Mouse (Mus musculus) layer of hippocampus, adult 18-20 months (tissue): ENCODE measurements around the gene Fkbp10. TPM values are rescaled to one million over a fixed set of nuclear protein-coding genes. Genes with fewer than 3 reads are reported as not detected.

ENCODE experiments used
- DNase-seq, 2 experiments: peaks; one replicate each; pipeline ENCODE4 v3.0.0; 2022; ENCODE audit warnings: low spot score in 2 of 2
- total RNA-seq, 2 experiments: library from RNA; stranded (reverse); gene quantifications; 2 replicates each; pipeline ENCODE4 v1.2.3; 2021

Fkbp10 gene
- total RNA-seq, 2 experiments from 2014 or later = 5.4 to 5.8 TPM

GRCm38 (mm10) chr11:100393733-100394132 is 21.8 kb upstream of the Fkbp10 start:
- no peak for DNase-seq

GRCm38 (mm10) chr11:100394353-100395074 is 21.0 kb upstream of the Fkbp10 start:
- no peak for DNase-seq

DNA sequence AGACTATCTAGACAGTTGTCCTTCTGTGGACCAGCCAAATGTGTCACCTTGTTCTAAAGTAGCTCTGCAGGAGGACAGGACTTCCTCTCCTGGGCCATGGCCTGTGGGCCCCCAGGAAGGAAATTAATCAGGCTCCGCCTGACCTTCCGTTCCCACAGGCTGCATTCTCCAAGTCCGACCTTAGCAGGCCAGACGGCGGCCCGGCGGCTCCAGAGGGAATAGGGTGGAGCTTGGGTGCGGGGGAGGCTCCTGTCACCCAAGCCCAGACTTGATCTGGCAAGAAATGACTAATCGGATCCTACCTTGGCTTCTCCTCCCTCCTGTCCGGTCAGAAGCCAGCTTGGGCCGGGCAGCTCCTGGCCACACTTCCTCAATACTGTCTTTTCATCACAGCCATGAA is 20.3 kb upstream of the Fkbp10 start:
- no peak for DNase-seq

- no peak for DNase-seq
Observed at GRCm38 (mm10) chr11:100395861-100396631, 19.5 kb upstream of the Fkbp10 start.

DNA sequence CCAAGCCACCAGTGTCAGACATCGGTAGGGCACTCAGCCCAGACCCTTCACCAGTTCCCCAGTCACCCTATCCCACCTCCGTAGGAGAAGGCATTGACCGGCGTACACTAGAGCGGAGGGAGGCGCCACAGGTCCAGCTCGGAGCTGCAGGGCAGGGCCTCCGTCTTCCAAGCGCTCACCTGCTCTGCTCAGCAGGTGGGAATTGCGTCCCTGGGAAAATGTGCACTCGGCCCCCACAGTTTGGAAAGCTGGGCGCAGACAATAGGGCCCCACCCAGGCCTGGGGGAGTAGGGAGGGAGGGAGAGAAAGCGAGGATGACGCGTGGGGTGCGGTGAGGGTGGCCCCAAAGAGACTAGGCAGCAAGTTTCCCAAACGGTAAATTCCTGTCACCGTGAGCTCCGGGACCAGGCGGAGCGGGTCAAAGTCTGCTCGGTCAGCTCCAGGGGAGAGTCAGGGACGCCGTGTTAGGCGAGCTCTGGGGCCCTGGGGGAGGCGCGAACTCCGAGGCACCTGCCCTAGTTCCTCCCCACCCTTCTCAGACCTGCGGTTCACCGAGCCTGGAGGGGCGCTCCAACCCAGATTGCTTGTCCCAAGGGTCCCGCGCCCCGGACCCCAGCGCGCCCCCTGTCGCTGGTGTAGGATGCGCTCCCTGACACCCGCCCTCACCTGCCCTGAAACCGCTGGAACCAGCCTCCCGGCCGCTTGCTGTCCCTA is 18.5 kb upstream of the Fkbp10 start:
- DNase-seq = peak in 1 of 2 experiments; percentile 18

- DNase-seq = peak; percentile 99 to 100
Observed at GRCm38 (mm10) chr11:100397600-100398389, 17.7 kb upstream of the Fkbp10 start, which contains the start of gene Jup. Gene Jup (minus strand): TSS chr11:100397763.

DNA sequence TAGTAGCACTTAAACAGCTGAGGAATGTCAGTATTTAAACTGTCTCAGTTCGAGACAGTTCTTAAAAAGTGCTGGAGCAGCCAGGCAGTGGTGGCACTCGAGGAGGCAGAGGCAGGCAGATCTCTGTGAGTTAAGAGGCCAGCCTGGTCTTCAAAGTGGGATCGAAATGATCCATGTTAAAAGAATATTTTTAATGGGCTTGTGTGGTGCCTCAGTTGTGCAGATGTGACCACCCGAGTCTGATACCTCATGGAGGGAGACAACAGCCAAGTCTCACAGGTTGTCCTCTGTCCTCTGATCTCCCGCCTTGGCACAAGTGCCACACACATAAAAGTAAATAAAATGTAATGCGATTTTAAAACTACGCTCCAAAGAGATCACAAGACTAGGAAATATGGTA is 17.0 kb upstream of the Fkbp10 start:
- DNase-seq = no peak

- DNase-seq = no peak
Observed at GRCm38 (mm10) chr11:100399320-100399719, 16.2 kb upstream of the Fkbp10 start.

DNA sequence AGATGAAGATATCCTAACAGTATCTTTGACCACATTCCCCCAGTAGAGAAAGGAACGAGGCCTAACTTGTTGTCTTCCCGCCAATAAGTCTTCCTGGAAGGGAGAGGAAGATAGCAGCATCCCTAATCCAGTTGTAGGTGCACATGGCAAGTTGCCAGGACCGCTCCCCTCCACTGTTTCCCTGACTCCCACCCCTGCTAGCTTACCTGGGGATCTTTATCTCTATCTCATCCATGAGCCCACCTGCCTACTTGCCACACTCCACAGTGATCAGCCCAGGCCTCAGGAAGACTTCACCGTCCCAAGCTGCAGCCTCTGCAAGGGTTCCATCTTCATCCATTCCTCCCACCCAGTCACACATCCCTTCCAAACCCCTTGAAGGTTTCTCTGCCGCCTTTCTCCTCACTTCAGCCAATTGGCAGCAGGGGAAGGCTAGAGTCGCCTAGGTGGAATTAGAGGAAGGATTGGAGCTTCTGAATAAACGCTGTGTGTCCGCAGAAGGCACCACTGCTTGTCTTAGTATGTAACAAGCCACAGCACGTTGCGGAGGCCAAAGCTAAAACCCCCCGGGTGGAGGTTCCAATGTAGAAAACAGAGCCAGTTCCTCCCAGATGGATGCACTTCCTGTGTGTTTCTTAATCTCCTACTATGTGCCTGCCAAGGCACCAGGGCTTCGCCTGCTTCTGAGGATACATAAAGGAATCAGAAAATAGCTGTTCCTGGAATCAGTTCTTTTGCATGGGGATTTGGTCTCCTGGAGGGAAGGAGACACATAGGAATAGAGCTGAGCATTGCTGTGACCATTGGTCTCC is 15.6 kb upstream of the Fkbp10 start:
- no peak for DNase-seq

DNA sequence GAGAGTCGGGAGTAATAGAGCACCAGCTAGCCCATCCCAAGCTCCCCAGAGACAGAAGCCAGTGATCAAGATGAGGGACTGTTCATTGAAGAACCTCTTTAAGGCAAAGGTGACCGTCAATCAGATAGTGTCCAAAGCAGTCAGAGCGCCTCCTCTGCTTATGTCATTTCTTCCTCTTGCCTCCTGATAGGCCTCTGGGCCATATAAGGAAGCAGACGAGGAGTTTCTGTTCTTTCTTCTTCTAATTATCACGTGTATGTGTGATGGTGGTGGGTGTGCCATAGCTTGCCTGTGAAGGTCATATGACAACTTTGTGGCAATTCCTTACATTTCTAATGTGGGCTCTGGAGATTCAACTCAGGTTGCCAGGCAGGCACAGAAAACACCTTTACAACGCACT is 14.7 kb upstream of the Fkbp10 start:
- DNase-seq = no peak

DNA sequence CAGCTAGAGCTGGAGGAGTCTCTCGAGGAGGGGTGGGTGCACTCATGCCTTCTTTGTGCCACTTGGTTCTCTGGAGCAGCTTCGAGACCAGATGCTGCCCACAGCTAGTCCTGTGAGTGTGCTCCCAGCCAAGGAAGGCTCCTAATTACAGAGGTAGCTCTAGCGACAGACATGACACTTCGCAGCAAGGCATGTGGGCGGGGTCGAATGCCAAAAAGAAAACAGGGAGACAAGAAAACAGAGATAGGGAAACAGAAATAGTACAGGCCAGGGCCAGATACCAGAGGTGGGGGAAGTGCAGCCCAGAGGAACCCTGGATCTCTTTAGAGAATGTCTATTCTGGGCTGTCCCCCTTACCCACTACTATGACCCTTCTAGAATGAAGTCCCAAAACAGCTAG is 13.3 kb upstream of the Fkbp10 start:
- DNase-seq = no peak

DNA sequence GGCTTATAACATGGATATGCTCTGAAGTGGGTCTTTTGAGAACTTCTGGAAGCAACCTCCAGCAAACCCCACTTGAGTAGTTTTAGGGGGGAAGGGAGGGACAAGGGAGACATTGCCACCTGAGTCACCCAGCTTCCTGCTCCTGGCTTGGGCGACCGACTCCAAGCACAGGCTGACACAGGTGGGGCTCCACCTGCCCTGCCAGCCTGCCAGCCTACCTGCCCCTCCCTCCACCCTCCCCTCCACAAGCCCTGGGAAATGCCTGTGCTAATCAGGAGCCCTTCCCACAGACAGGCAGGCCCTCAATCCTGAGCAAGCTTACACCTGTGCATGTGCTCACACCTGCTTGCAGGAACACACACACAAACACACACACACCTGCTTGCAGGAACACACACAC is 12.8 kb upstream of the Fkbp10 start:
- DNase-seq = no peak

DNA sequence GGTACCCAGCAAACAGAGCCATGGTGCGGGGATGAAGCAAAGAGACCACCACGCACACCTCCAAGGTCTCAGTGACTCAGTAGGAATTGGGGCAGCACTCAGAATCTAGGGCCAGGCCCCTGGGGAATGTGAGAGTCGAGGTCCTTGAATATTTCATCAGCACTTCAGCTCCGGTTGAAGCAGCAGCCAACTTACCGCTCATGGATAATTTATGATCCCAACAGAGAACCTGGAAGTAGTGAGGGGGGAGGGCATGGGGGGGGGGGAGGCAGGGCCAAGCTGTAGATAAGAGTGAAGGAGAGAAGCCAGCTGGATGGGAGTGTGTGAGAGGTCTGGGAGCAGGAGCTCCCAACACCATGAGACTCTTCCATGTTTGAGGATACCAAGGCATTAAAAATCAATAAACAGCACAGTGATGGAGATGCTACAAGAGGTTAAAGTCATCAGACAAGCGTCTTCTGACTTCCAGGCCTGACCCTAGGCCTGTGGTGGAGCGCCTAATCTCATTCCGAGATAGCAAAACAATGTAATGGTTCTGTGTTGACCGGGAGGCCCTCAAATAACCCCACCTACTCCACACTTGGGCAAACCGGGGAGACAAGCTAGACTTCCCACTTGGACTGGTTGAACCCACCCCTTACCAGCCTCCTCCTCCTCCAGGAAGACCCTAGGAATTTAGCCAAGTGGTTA is 11.9 kb upstream of the Fkbp10 start:
- DNase-seq = no peak

GRCm38 (mm10) chr11:100404456-100405074 is 10.9 kb upstream of the Fkbp10 start:
- DNase-seq = no peak

- no peak for DNase-seq
Observed at GRCm38 (mm10) chr11:100406273-100406672, 9.2 kb upstream of the Fkbp10 start.

DNA sequence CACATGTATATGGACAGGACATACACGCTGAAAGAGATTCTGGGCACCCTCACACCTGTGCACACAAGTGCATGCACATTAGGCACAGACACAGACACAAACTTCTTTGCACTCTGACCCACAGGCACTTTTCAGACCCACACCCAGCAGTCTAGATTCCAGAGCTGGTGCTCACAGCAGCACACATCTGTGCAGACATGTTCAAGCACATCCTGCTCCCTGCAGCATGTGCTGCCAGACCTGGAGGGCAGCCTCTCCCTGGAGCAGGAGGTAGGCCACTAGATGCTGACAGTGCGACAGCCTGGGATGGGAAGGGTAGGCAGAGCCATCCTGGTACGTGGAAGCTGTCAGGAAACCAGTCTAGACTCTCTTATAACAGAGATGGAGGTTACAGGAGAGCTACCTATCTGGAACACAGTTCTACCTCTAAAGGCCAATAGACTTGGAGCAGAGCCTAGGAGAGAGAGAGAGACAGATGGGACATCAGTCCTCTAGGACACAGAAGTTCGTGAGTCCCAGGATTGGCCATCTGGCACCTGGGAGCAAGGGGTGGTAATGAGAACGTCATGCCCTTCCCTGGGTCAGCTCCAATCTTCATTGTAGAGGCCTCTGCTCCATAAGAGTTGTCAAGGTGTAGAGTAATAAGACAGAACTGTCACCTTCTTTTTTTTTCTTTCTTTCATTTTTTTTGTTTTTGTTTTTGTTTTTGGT is 8.3 kb upstream of the Fkbp10 start:
- DNase-seq = no peak

DNA sequence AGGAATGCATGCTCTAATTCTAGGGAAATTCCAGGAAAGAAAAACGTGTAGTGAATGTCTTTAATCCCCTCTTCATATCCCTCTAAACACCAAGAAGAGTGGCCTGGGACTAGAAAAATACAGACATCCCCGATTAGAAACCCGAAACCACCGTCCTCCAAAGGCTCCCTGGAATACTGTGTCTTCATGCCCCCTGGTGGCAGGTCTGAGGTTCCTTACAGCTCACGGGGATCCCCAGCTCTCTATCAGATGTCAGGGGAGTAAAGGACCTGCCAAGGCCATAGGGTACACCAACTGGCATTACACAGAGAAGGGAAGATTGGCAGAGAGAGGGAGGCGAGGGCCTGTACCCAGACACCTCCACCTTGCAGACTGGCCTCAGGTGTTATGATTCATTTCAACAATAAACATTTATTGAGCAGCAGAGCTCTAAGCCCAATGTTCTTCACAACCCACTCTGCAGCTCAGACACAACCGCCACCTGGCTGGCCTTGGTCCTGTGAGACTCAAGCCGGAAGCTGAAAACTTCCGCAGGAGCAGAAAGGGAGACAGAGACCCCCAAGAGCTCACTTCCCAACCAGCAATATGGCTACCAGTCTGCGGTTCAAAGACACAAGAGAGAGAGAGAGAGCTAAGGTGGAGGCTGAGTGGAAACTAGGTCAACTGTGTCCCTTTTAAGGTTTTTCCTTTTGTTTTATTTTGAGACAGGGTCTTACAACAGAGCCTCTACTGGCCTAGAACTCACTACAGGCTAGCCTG is 7.2 kb upstream of the Fkbp10 start:
- peak; percentile 46 to 75 for DNase-seq
